Mouse (Mus musculus) stomach, postnatal 0 days (tissue): ENCODE data around the gene Rdh19. TPM values are rescaled to one million over a fixed set of nuclear protein-coding genes. Genes with fewer than 3 reads are reported as not detected.
"Not testable (repeated sequence)": the region's sequence is repeated elsewhere in the genome, so short reads cannot be mapped to it uniquely, and the experiment has no call there.

Experiments used
- ATAC-seq: fragments of 200-750 bp; cut with Nextera tagmentation; 2 replicates; pipeline ENCODE4 v1.8.0; 2017; ENCODE audit not compliant: low FRiP score, low TSS enrichment
- DNase-seq: peaks from one replicate; pipeline ENCODE4 v3.0.0-alpha.2; 2016; ENCODE audit warnings: low spot score
- H3K27ac ChIP-seq: fragments of 300-500 bp; sonication (generic); replicated peaks from 2 replicates; pipeline ENCODE4 v1.5.1; 2014; ENCODE audit warnings: mild to moderate bottlenecking, control low read depth
- H3K27me3 ChIP-seq: fragments of 300-500 bp; sonication (generic); 2 replicates; pipeline ENCODE4 v1.6.1; 2014; ENCODE audit warnings: low read length; ENCODE audit not compliant: control insufficient read depth, insufficient read depth
- H3K36me3 ChIP-seq: fragments of 300-500 bp; sonication (generic); 2 replicates; pipeline ENCODE4 v1.6.1; 2014; ENCODE audit warnings: low read length, mixed read lengths; ENCODE audit not compliant: control insufficient read depth, insufficient read depth
- H3K4me1 ChIP-seq: fragments of 300-500 bp; sonication (generic); replicated peaks from 2 replicates; pipeline ENCODE4 v1.6.1; 2014; ENCODE audit warnings: antibody characterized with exemption; ENCODE audit not compliant: control insufficient read depth, insufficient read depth
- H3K4me2 ChIP-seq: fragments of 300-500 bp; sonication (generic); replicated peaks from 2 replicates; pipeline ENCODE4 v1.6.1; 2014; ENCODE audit warnings: low read depth, mild to moderate bottlenecking, control low read depth, moderate library complexity
- H3K4me3 ChIP-seq: fragments of 300-500 bp; sonication (generic); 2 replicates; pipeline ENCODE4 v1.5.1; 2014; ENCODE audit warnings: low read depth, low read length, control low read depth
- H3K9ac ChIP-seq: fragments of 300-500 bp; sonication (generic); 2 replicates; pipeline ENCODE4 v1.6.1; 2014; ENCODE audit warnings: mild to moderate bottlenecking, low read length, control low read depth, mixed read lengths
- H3K9me3 ChIP-seq: fragments of 300-500 bp; sonication (generic); 2 replicates; pipeline ENCODE4 v1.6.1; 2016; ENCODE audit warnings: low read length; ENCODE audit not compliant: control insufficient read depth
- CTCF ChIP-seq: IDR thresholded peaks from 2 replicates; pipeline ENCODE4 v1.5.1; 2016; ENCODE audit warnings: antibody characterized with exemption, low read depth, mild to moderate bottlenecking, moderate library complexity
- EP300 ChIP-seq: optimal IDR thresholded peaks from 2 replicates; pipeline ENCODE3; 2016; ENCODE audit warnings: antibody characterized with exemption
- WGBS: fragments of 180-500 bp; shearing (Covaris S2); extraction: QIAGEN DNeasy Blood & Tissue Kit; methylation state at CpG from one replicate; pipeline ENCODE4 v1.1.7; 2014; 5-methylcytosine and 5-hydroxymethylcytosine counted together
- polyA plus RNA-seq: library from polyadenylated mRNA; unstranded; fragments of >200 nt; fragmentation: Nextera tagmentation; extraction: Ambion mirVana; gene quantifications from 2 replicates; pipeline ENCODE4 v1.2.1, GENCODE M21; 2015

Rdh19 gene
- polyA plus RNA-seq, 1 experiment from 2014 or later = not detected

GRCm38 (mm10) chr10:127825386-127825785, 24.3 kb upstream of the Rdh19 start:
- no peaks in the 10 kb centered on the region for H3K27me3 ChIP-seq
- H3K4me2 ChIP-seq = no peak overlapping the region
- WGBS = 76% methylated on average over 6 of the region's 6 CpGs
- no peak overlapping the region for H3K4me3 ChIP-seq
- ATAC-seq (no peak), DNase-seq (peak; percentile 49)
- no peaks in the 10 kb centered on the region for H3K4me1 ChIP-seq
- no peak overlapping the region for H3K27ac ChIP-seq
- no peak for TF ChIP-seq EP300
- peak; percentile 66 for TF ChIP-seq CTCF
- 0 out of 2 replicates have a peak, but pooled peaks cover 3% of the 10 kb centered on the region for H3K9me3 ChIP-seq
- H3K9ac ChIP-seq = no peak overlapping the region
- no peaks in the 10 kb centered on the region for H3K36me3 ChIP-seq

DNA sequence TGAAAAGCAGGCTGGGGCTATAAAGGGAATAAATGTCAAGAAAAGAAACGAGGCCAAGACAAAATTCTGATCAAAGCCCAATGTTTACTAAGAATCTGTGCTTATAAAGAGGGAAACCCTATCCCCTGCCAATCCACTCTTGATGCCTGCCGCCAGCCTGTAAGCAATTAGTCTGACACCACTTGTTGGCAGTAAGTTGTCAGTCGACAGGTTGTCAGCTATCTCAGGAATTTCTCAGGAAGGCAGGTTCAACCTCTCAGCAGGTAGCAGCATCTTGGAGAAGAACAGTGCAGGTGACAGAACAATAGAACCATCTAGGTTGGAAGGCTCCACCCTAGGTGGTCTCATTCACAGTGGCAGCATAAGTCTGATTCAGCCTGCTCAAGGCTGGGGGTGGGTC, 20.6 kb upstream of the Rdh19 start:
- Histone ChIP-seq H3K9me3 (no peaks in the 10 kb centered on the region), H3K4me1 (no peaks in the 10 kb centered on the region)

DNA sequence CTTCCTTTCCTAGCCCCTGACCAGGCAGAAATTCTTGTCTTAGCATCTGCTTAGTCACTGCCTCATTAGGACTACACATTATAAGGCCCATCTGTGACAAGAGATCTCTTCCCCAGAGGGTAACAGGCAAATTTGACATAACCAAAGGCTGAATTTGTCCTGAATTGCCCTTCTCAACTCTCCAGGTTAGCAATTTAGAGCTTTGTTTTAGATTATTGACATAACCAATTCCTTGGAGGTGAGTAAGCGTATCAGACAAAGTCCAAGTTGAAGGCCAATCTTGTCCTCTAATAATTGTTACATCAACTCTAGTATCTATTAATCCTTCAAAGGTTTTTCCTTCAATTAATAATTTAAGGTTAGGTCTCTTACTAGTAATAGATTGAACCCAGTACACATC, 15.5 kb upstream of the Rdh19 start:
- H3K4me1 ChIP-seq, H3K27me3 ChIP-seq, ATAC-seq, DNase-seq, H3K27ac ChIP-seq, H3K9ac ChIP-seq, H3K36me3 ChIP-seq, H3K4me3 ChIP-seq, H3K4me2 ChIP-seq, H3K9me3 ChIP-seq: not testable (repeated sequence)
- 89% methylated on average over 1 of the region's 1 CpGs for WGBS

More for the DNA sequence above, 20.6 kb upstream of the Rdh19 start:
- 73% methylated on average over 3 of the region's 3 CpGs for WGBS
- Histone ChIP-seq H3K36me3 (no peaks in the 10 kb centered on the region), H3K4me3 (no peak overlapping the region), H3K4me2 (no peak overlapping the region), H3K27me3 (no peaks in the 10 kb centered on the region), H3K27ac (no peak overlapping the region), H3K9ac (no peak overlapping the region)
- no peak for TF ChIP-seq CTCF
- no peak for TF ChIP-seq EP300
- DNase-seq (no peak), ATAC-seq (no peak)

GRCm38 (mm10) chr10:127835292-127835691, 14.4 kb upstream of the Rdh19 start:
- DNase-seq = no peak
- H3K4me3 ChIP-seq = no peak overlapping the region
- WGBS = 62% methylated on average over 5 of the region's 5 CpGs
- no peak overlapping the region for H3K9ac ChIP-seq
- H3K27me3 ChIP-seq = no peaks in the 10 kb centered on the region
- no peak overlapping the region for H3K27ac ChIP-seq
- no peaks in the 10 kb centered on the region for H3K9me3 ChIP-seq
- no peak overlapping the region for H3K4me2 ChIP-seq
- H3K36me3 ChIP-seq = no peaks in the 10 kb centered on the region
- no peaks in the 10 kb centered on the region for H3K4me1 ChIP-seq
- no peak for ATAC-seq
- TF ChIP-seq EP300 (no peak), CTCF (no peak)

DNA sequence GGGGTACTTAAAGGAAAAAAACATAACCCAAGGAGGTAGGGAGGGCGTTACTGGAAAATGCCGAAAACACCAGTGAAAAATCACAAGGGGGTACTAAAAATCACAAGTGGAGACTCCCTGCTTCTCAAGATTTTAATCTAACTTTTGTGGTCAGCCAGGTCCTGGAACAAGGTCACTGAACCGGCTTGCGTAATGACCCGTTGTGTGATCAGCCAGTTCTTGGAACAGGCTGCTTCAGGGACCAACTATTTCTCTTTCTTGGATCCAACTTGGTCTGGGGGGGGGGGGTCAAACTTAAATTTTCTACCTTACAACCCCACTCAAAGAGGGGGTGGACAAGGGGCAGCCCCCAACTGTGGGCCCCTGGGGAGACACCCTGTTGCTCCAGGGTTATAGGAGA, 11.9 kb upstream of the Rdh19 start:
- WGBS = 92% methylated on average over 5 of the region's 5 CpGs
- not testable (repeated sequence) for H3K9ac ChIP-seq, H3K36me3 ChIP-seq, ATAC-seq, H3K4me3 ChIP-seq, H3K4me1 ChIP-seq, H3K9me3 ChIP-seq, H3K4me2 ChIP-seq, H3K27me3 ChIP-seq, H3K27ac ChIP-seq, DNase-seq

DNA sequence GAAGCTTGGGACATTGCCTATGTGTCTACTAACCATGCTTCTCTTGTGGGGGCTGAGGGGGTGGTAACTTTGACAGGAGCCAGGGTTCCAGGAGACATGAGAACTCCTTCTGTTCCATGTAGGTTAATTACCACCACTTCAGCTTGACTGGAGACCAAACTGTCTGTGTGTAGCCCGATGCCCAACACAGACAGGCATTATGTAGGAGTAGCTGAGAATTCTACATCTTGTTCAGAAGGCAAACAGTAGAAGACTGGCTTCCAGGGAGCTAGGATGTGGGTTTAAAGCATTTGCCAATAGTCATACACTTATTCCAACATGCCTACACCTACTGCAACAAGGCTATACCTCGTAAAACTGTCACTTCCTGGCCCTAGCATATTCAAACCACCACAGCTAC, 11.2 kb upstream of the Rdh19 start:
- TF ChIP-seq CTCF = no peak
- DNase-seq (no peak), ATAC-seq (no peak)
- Histone ChIP-seq H3K4me1 (no peaks in the 10 kb centered on the region), H3K9ac (no peak overlapping the region), H3K9me3 (no peaks in the 10 kb centered on the region), H3K4me3 (no peak overlapping the region), H3K4me2 (no peak overlapping the region), H3K27ac (no peak overlapping the region), H3K36me3 (no peaks in the 10 kb centered on the region), H3K27me3 (no peaks in the 10 kb centered on the region)
- 83% methylated on average over 2 of the region's 2 CpGs for WGBS
